28 mouse cellular contexts compared by ENCODE assay signal in the genomic region with DNA sequence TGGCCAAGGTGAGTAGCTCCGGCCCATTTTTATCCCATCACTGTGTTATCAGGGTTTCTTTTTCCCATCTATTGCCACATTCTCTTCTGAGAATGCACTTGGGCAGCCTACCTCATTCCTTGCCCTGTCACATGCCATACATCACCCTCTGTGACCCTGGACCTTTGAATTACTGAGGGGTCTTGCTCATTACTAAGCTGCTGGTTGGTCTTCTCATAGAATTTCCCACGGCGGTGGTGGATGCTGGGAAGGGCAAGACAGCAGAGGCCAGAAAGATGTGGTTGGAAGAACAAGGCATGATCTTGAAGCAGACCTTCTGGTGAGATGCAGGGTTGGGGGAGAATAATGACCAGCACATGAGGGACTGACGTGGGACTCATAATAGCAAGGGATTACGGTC. TPM values are rescaled to one million over a fixed set of nuclear protein-coding genes. Genes with fewer than 3 reads are reported as not detected.
"Had no signal": no experiment of that assay in that cellular context is flagged by ENCODE, and none has a peak within 500 bp of the region (broad histone marks: within the 10 kb centered on the region; RNA-seq: fewer than 3 reads in every experiment).

No protein-coding gene starts in this region.

- H3K4me1 ChIP-seq: embryonic facial prominence, embryonic 10.5 days; embryonic facial prominence, embryonic 12.5 days; embryonic facial prominence, embryonic 13.5 days; embryonic facial prominence, embryonic 15.5 days; forebrain, embryonic 10.5 days; forebrain, embryonic 12.5 days; forebrain, embryonic 13.5 days; forebrain, embryonic 15.5 days had no signal

- H3K9me3 ChIP-seq: embryonic facial prominence, embryonic 10.5 days; embryonic facial prominence, embryonic 12.5 days; embryonic facial prominence, embryonic 13.5 days; embryonic facial prominence, embryonic 15.5 days; forebrain, embryonic 10.5 days; forebrain, embryonic 12.5 days; forebrain, embryonic 13.5 days; forebrain, embryonic 15.5 days had no signal

- H3K4me3 ChIP-seq: embryonic facial prominence, embryonic 10.5 days; embryonic facial prominence, embryonic 12.5 days; embryonic facial prominence, embryonic 13.5 days; embryonic facial prominence, embryonic 15.5 days; erythroblast, embryonic 14.5 days; forebrain, embryonic 10.5 days; forebrain, embryonic 12.5 days; forebrain, embryonic 13.5 days; forebrain, embryonic 15.5 days; gastrocnemius, adult 2 months; heart, adult 2 months had no signal

- H3K27me3 ChIP-seq: embryonic facial prominence, embryonic 12.5 days; embryonic facial prominence, embryonic 13.5 days; embryonic facial prominence, embryonic 15.5 days; forebrain, embryonic 12.5 days; forebrain, embryonic 13.5 days; forebrain, embryonic 15.5 days had no signal

- H3K27ac ChIP-seq: embryonic facial prominence, embryonic 10.5 days; embryonic facial prominence, embryonic 12.5 days; embryonic facial prominence, embryonic 13.5 days; embryonic facial prominence, embryonic 15.5 days; forebrain, embryonic 10.5 days; forebrain, embryonic 12.5 days; forebrain, embryonic 13.5 days; forebrain, embryonic 15.5 days; gastrocnemius, adult 2 months; heart, adult 2 months had no signal

- DNase-seq: cerebellum, adult 2 months; cerebellum, adult 8-10 months; cerebellum, adult 9-10 months; cerebellum, adult 9-11 months; cerebellum, postnatal 10 days; cerebellum, postnatal 14 days; cerebellum, postnatal 25 days; cerebellum, postnatal 36 days; embryo, embryonic 11 days; forebrain, postnatal 0 days; gastrocnemius, adult 2 months; gastrocnemius, postnatal 10 days; gastrocnemius, postnatal 14 days; gastrocnemius, postnatal 25 days; gastrocnemius, postnatal 36 days; heart, adult 18-20 months; heart, adult 2 months had no signal

RNA-seq across cellular contexts. Expression of gene Pla2g4c, which starts 25.6 kb away (rescaled TPM):
- total RNA-seq: gastrocnemius, adult 18-20 months; granulocyte monocyte progenitor cell, adult 5-6 weeks; heart, adult 2 months had no signal
- polyA plus RNA-seq: forebrain, postnatal 0 days had no signal
